Comparison of ENCODE assay signal across 7 mouse cellular contexts in the genomic region with DNA sequence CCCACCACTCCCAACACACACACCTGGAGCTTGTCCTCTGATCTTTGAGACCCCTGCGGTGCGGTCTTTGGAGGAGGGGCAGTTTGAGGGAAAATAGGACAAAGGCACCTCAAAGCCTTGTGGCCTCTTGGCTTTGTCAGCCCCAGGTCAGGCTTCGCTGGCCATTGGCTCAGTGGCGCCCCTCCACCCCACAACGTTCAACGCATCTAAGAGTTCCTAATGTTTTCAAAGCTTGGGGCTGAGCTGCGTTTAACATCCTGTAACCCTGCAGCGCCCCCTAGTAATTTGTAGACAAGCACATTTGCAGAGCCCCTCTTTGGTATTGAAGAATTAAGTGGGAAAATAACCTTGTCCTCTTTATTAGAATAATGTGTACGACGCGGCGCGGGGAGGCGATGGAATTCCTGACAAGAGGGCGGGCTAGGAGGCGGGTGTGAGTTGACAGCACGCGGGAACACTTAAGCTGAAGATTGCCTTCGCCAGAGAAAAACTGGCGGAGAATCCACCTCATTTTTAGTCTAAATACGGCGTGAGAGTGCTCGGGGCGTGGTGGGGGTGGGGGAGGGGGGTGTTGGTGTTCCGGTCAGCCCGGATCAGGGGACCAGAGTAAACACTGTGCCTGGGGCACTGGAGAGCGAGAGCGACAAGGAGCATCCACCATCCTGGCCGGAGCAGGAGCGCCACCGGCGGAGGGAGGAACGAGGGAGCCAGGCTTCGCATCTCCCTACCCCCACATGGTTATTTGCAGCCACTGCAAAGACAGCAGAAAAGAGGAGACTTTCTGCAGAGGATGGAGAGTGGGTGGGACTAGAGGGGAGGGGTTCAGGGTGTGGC. TPM values are rescaled to one million over a fixed set of nuclear protein-coding genes. Genes with fewer than 3 reads are reported as not detected.
DNase-seq lines count a peak whose midpoint lies in the region; ATAC-seq and TF ChIP-seq lines count a peak whose summit lies in the region.

No protein-coding gene starts in this region.

- TF ChIP-seq POLR2A in small intestine, adult 2 months (IDR thresholded peaks at IDR 0.05; ENCODE audit: low read depth, low read length) = no peak

- peak; percentile 51 for ATAC-seq in granulocyte monocyte progenitor cell, adult 5-6 weeks (replicated peaks; ENCODE audit: poor library complexity, severe bottlenecking)
- peak; percentile 84 for ATAC-seq in midbrain, embryonic 11.5 days (ENCODE audit: low FRiP score)

- no peaks in the 10 kb centered on the region for H3K9me3 ChIP-seq in midbrain, embryonic 11.5 days (ENCODE audit: control insufficient read depth, low read length)

- peak; percentile 11; the same call in 1 of the 2 replicates for TF ChIP-seq CTCF in small intestine, adult 2 months (IDR thresholded peaks at IDR 0.05; ENCODE audit: extremely low read depth, insufficient read length, insufficient replicate concordance, low read depth, low read length)

- H3K4me1 ChIP-seq in midbrain, embryonic 11.5 days (ENCODE audit: control insufficient read depth, insufficient read depth, low read length) = 0 out of 2 replicates have a peak, but pooled peaks cover 4% of the 10 kb centered on the region
- peaks cover 24% of the 10 kb centered on the region for H3K4me1 ChIP-seq in small intestine, adult 2 months (ENCODE audit: control insufficient read depth, insufficient read depth, insufficient read length, low read length)

- peak overlapping the region; percentile 30 for H3K4me3 ChIP-seq in midbrain, embryonic 11.5 days (ENCODE audit: low read depth, low read length)
- peak overlapping the region; percentile 32 for H3K4me3 ChIP-seq in small intestine, adult 2 months (ENCODE audit: low read depth, low read length)

- H3K4me2 ChIP-seq in midbrain, embryonic 11.5 days = peak overlapping the region; percentile 55

- H3K36me3 ChIP-seq in midbrain, embryonic 11.5 days (ENCODE audit: control insufficient read depth, insufficient read depth, low read length) = no peaks in the 10 kb centered on the region
- H3K36me3 ChIP-seq in small intestine, adult 2 months (ENCODE audit: control insufficient read depth, insufficient read depth, low read length) = no peaks in the 10 kb centered on the region

- H3K27ac ChIP-seq in midbrain, embryonic 11.5 days (ENCODE audit: low read depth, low read length) = no peak overlapping the region
- H3K27ac ChIP-seq in small intestine, adult 2 months (ENCODE audit: insufficient read depth, low read depth, low read length) = peak overlapping the region; percentile 6

- peak overlapping the region; percentile 58 for H3K9ac ChIP-seq in midbrain, embryonic 11.5 days (ENCODE audit: low read length)

- intact Hi-C loops in left cerebral cortex, postnatal 4 days (cut with DNase I) = loop anchor here (5.0 kb wide), 1 partner anchor 48 kb away; no protein-coding TSS in a partner anchor

- 2% methylated on average over 34 of the region's 34 CpGs for WGBS in midbrain, embryonic 11.5 days
- WGBS in small intestine, adult 2 months = 3% methylated on average over 34 of the region's 34 CpGs

- peak; percentile 47 for DNase-seq in adrenal gland, adult 8-10 months
- peak; percentile 90 for DNase-seq in embryo, embryonic 11 days
- DNase-seq in kidney, adult 11 months = peak; percentile 54
- peak; percentile 84 for DNase-seq in left cerebral cortex, postnatal 4 days
- DNase-seq in midbrain, embryonic 11.5 days (ENCODE audit: low spot score, missing footprints) = peak; percentile 96

- no peaks in the 10 kb centered on the region for H3K27me3 ChIP-seq in midbrain, embryonic 11.5 days (ENCODE audit: control insufficient read depth, insufficient read depth, low read length)
- no peaks in the 10 kb centered on the region for H3K27me3 ChIP-seq in small intestine, adult 2 months (ENCODE audit: control insufficient read depth, insufficient read depth, low read length)

RNA-seq across cellular contexts. Expression of gene Mymx, which starts 28.2 kb away (rescaled TPM):
- under 1 TPM in 2 of 4 experiments, not detected in 2; 0.32 to 0.38 TPM for total RNA-seq in adrenal gland, adult 8-10 months (2022)
- not detected in 2 replicates for total RNA-seq in granulocyte monocyte progenitor cell, adult 5-6 weeks (2014; fragmentation: Nextera tagmentation)
- total RNA-seq in granulocyte monocyte progenitor cell, adult 5-6 weeks (2017) = not detected in 2 replicates
- not detected for total RNA-seq in left cerebral cortex, postnatal 4 days (2021)
- polyA plus RNA-seq in midbrain, embryonic 11.5 days (2014; fragmentation: Nextera tagmentation; extraction: Ambion mirVana) = 0.21 TPM in 1 of 2 replicates, not detected in the other
- polyA plus RNA-seq in small intestine, adult 2 months (2012; rRNA removed) = 0.75 and 5.8 TPM in 2 replicates

RNA-seq across cellular contexts. Expression of gene Capn11, which starts 29.0 kb away (rescaled TPM):
- under 1 TPM in 1 of 4 experiments, not detected in 3; 0.89 TPM for total RNA-seq in adrenal gland, adult 8-10 months (2022)
- total RNA-seq in granulocyte monocyte progenitor cell, adult 5-6 weeks (2014; fragmentation: Nextera tagmentation) = 0.26 TPM in 1 of 2 replicates, not detected in the other
- 0.69 TPM in 1 of 2 replicates, not detected in the other for total RNA-seq in granulocyte monocyte progenitor cell, adult 5-6 weeks (2017)
- 1 to 10 TPM in 1 of 2 experiments, under 1 TPM in 1; 0.14 to 3.6 TPM for total RNA-seq in left cerebral cortex, postnatal 4 days (2021)
- polyA plus RNA-seq in midbrain, embryonic 11.5 days (2014; fragmentation: Nextera tagmentation; extraction: Ambion mirVana) = 0.52 and 0.84 TPM in 2 replicates
- polyA plus RNA-seq in small intestine, adult 2 months (2012; rRNA removed) = 0.03 TPM in 1 of 2 replicates, not detected in the other

RNA-seq across cellular contexts. Expression of gene Slc29a1, which starts 30.7 kb away (rescaled TPM):
- 100 to 1,000 TPM; 145 to 174 (median 158) TPM for total RNA-seq in adrenal gland, adult 8-10 months (2022)
- total RNA-seq in granulocyte monocyte progenitor cell, adult 5-6 weeks (2014; fragmentation: Nextera tagmentation) = 60.7 and 107 TPM in 2 replicates
- 53.2 and 74.0 TPM in 2 replicates for total RNA-seq in granulocyte monocyte progenitor cell, adult 5-6 weeks (2017)
- total RNA-seq in left cerebral cortex, postnatal 4 days (2021) = 10 to 100 TPM; 68.8 to 69.9 TPM
- polyA plus RNA-seq in midbrain, embryonic 11.5 days (2014; fragmentation: Nextera tagmentation; extraction: Ambion mirVana) = 45.1 and 46.8 TPM in 2 replicates
- 26.1 and 35.2 TPM in 2 replicates for polyA plus RNA-seq in small intestine, adult 2 months (2012; rRNA removed)

RNA-seq across cellular contexts. Expression of gene Mrpl14, which starts 56.0 kb away (rescaled TPM):
- 100 to 1,000 TPM; 109 to 120 (median 112) TPM for total RNA-seq in adrenal gland, adult 8-10 months (2022)
- 81.2 and 91.4 TPM in 2 replicates for total RNA-seq in granulocyte monocyte progenitor cell, adult 5-6 weeks (2014; fragmentation: Nextera tagmentation)
- total RNA-seq in granulocyte monocyte progenitor cell, adult 5-6 weeks (2017) = 10.6 and 36.8 TPM in 2 replicates
- total RNA-seq in left cerebral cortex, postnatal 4 days (2021) = 10 to 100 TPM; 49.2 to 55.7 TPM
- 111 and 114 TPM in 2 replicates for polyA plus RNA-seq in midbrain, embryonic 11.5 days (2014; fragmentation: Nextera tagmentation; extraction: Ambion mirVana)
- 105 and 161 TPM in 2 replicates for polyA plus RNA-seq in small intestine, adult 2 months (2012; rRNA removed)

RNA-seq across cellular contexts. Expression of gene Tmem63b, which starts 56.6 kb away (rescaled TPM):
- 10 to 100 TPM; 38.2 to 75.2 (median 53.9) TPM for total RNA-seq in adrenal gland, adult 8-10 months (2022)
- 4.0 and 7.5 TPM in 2 replicates for total RNA-seq in granulocyte monocyte progenitor cell, adult 5-6 weeks (2014; fragmentation: Nextera tagmentation)
- 3.4 and 5.6 TPM in 2 replicates for total RNA-seq in granulocyte monocyte progenitor cell, adult 5-6 weeks (2017)
- 100 to 1,000 TPM; 272 to 284 TPM for total RNA-seq in left cerebral cortex, postnatal 4 days (2021)
- polyA plus RNA-seq in midbrain, embryonic 11.5 days (2014; fragmentation: Nextera tagmentation; extraction: Ambion mirVana) = 43.3 and 49.3 TPM in 2 replicates
- 42.6 and 65.0 TPM in 2 replicates for polyA plus RNA-seq in small intestine, adult 2 months (2012; rRNA removed)
